Mouse (Mus musculus) midbrain, postnatal 0 days (tissue): ENCODE results near the gene Sytl2. TPM values are rescaled to one million over a fixed set of nuclear protein-coding genes. Genes with fewer than 3 reads are reported as not detected.

ENCODE experiments used
- ATAC-seq: fragments of 200-750 bp; cut with Nextera tagmentation; 2 replicates; pipeline ENCODE4 v1.8.0; 2017; ENCODE audit warnings: moderate number of reproducible peaks, mild to moderate bottlenecking, moderate TSS enrichment, moderate library complexity; ENCODE audit not compliant: low FRiP score
- DNase-seq: peaks from one replicate; pipeline ENCODE4 v3.0.0-alpha.2; 2015; ENCODE audit warnings: low spot score
- H3K27ac ChIP-seq: fragments of 300-500 bp; sonication (generic); 2 replicates; pipeline ENCODE4 v1.5.1; 2014; ENCODE audit warnings: low read depth, mild to moderate bottlenecking, low read length, mixed read lengths
- H3K27me3 ChIP-seq: fragments of 300-500 bp; sonication (generic); 2 replicates; pipeline ENCODE4 v1.6.1; 2014; ENCODE audit warnings: low read length, control low read depth, mixed read lengths; ENCODE audit not compliant: insufficient read depth
- H3K36me3 ChIP-seq: fragments of 300-500 bp; sonication (generic); 2 replicates; pipeline ENCODE4 v1.6.1; 2014; ENCODE audit warnings: low read length, control low read depth, mixed read lengths; ENCODE audit not compliant: insufficient read depth
- H3K4me1 ChIP-seq: fragments of 300-500 bp; sonication (generic); 2 replicates; pipeline ENCODE4 v1.6.1; 2014; ENCODE audit warnings: mild to moderate bottlenecking, control low read depth, antibody characterized with exemption, low read length, mixed read lengths; ENCODE audit not compliant: insufficient read depth
- H3K4me2 ChIP-seq: fragments of 300-500 bp; sonication (generic); 2 replicates; pipeline ENCODE4 v1.6.1; 2014; ENCODE audit warnings: low read depth, mild to moderate bottlenecking, low read length, mixed read lengths; ENCODE audit not compliant: poor library complexity, severe bottlenecking
- H3K4me3 ChIP-seq: fragments of 300-500 bp; sonication (generic); 2 replicates; pipeline ENCODE4 v1.5.1; 2014; ENCODE audit warnings: low read depth, mild to moderate bottlenecking, low read length, moderate library complexity
- H3K9ac ChIP-seq: fragments of 300-500 bp; sonication (generic); replicated peaks from 2 replicates; pipeline ENCODE4 v1.6.1; 2014; ENCODE audit warnings: mild to moderate bottlenecking, low read length, moderate library complexity, mixed read lengths; ENCODE audit not compliant: poor library complexity, severe bottlenecking
- H3K9me3 ChIP-seq: fragments of 300-500 bp; sonication (generic); 2 replicates; pipeline ENCODE4 v1.6.1; 2016; ENCODE audit warnings: low read length, control low read depth
- CTCF ChIP-seq: IDR thresholded peaks from 2 replicates; pipeline ENCODE4 v1.5.1; 2016; ENCODE audit warnings: antibody characterized with exemption, mild to moderate bottlenecking
- WGBS: fragments of 180-500 bp; shearing (Covaris S2); extraction: QIAGEN DNeasy Blood & Tissue Kit; methylation state at CpG from one replicate; pipeline ENCODE4 v1.1.7; 2014; 5-methylcytosine and 5-hydroxymethylcytosine counted together
- polyA plus RNA-seq: library from polyadenylated mRNA; unstranded; fragments of >200 nt; fragmentation: Nextera tagmentation; extraction: Ambion mirVana; gene quantifications from 2 replicates; pipeline ENCODE4 v1.2.1, GENCODE M21; 2015
- total RNA-seq: library from RNA; depleted of rRNA; stranded (reverse); fragments of >200 nt; gene quantifications from 2 replicates; pipeline ENCODE4 v1.2.3, GENCODE M21; 2014

Gene Sytl2
- total and polyA plus RNA-seq, 2 experiments from 2014 or later: 8.7 to 11.0 TPM

GRCm38 (mm10) chr7:90395073-90395472, 93.0 kb downstream of the Sytl2 start:
- H3K4me1 ChIP-seq: no peaks in the 10 kb centered on the region
- WGBS: 56% methylated on average over 4 of the region's 4 CpGs
- H3K27me3 ChIP-seq: no peaks in the 10 kb centered on the region

GRCm38 (mm10) chr7:90395928-90396327, 93.9 kb downstream of the Sytl2 start:
- H3K27ac ChIP-seq: no peak overlapping the region
- ATAC-seq (no peak), DNase-seq (no peak)
- 53% methylated on average over 5 of the region's 5 CpGs for WGBS
- H3K9me3 ChIP-seq: no peaks in the 10 kb centered on the region
- H3K4me2 ChIP-seq: no peak overlapping the region
- no peaks in the 10 kb centered on the region for H3K36me3 ChIP-seq
- no peaks in the 10 kb centered on the region for H3K4me1 ChIP-seq
- no peak overlapping the region for H3K9ac ChIP-seq
- no peak; the same call in 1 of the 2 replicates for TF ChIP-seq CTCF
- H3K4me3 ChIP-seq: no peak overlapping the region
- no peaks in the 10 kb centered on the region for H3K27me3 ChIP-seq

More at GRCm38 (mm10) chr7:90395073-90395472, 93.0 kb downstream of the Sytl2 start:
- no peak overlapping the region for H3K9ac ChIP-seq
- H3K27ac ChIP-seq: no peak overlapping the region
- H3K36me3 ChIP-seq: no peaks in the 10 kb centered on the region
- no peak for TF ChIP-seq CTCF
- H3K4me3 ChIP-seq: no peak overlapping the region
- H3K4me2 ChIP-seq: no peak overlapping the region
- ATAC-seq (no peak), DNase-seq (no peak)
- no peaks in the 10 kb centered on the region for H3K9me3 ChIP-seq

GRCm38 (mm10) chr7:90409934-90410333, 107.9 kb downstream of the Sytl2 start:
- Histone ChIP-seq H3K9me3 (no peaks in the 10 kb centered on the region), H3K9ac (no peak overlapping the region), H3K4me1 (no peaks in the 10 kb centered on the region), H3K36me3 (no peaks in the 10 kb centered on the region), H3K27ac (no peak overlapping the region), H3K27me3 (no peaks in the 10 kb centered on the region), H3K4me3 (no peak overlapping the region), H3K4me2 (no peak overlapping the region)
- peak; percentile 90 for TF ChIP-seq CTCF
- ATAC-seq (no peak), DNase-seq (peak; percentile 66)
- 49% methylated on average over 3 of the region's 3 CpGs for WGBS

- ATAC-seq: peak; percentile 100
Observed at GRCm38 (mm10) chr7:90426020-90427001, 124.3 kb downstream of the Sytl2 start, which contains the start of gene Ccdc89. Gene Ccdc89, plus strand, starts transcription at chr7:90426577.

GRCm38 (mm10) chr7:90427006-90427405, 125.0 kb downstream of the Sytl2 start:
- ATAC-seq (no peak), DNase-seq (no peak)
- no peak for TF ChIP-seq CTCF
- WGBS: 67% methylated on average over 9 of the region's 9 CpGs
- Histone ChIP-seq H3K36me3 (no peaks in the 10 kb centered on the region), H3K4me3 (peak overlapping the region; percentile 39), H3K9me3 (no peaks in the 10 kb centered on the region), H3K27me3 (no peaks in the 10 kb centered on the region), H3K4me2 (peak overlapping the region; percentile 67), H3K9ac (no peak overlapping the region), H3K4me1 (0 out of 2 replicates have a peak, but pooled peaks cover 4% of the 10 kb centered on the region), H3K27ac (no peak overlapping the region)

More at GRCm38 (mm10) chr7:90426020-90427001, 124.3 kb downstream of the Sytl2 start, which contains the start of gene Ccdc89:
- no peaks in the 10 kb centered on the region for H3K27me3 ChIP-seq
- peak within 1 kb of the TSS; percentile 43; the same call in 1 of the 2 replicates for H3K27ac ChIP-seq
- TF ChIP-seq CTCF: no peak
- H3K4me2 ChIP-seq: peak within 1 kb of the TSS; percentile 67
- no peak within 1 kb of the TSS for H3K9ac ChIP-seq
- 16% methylated on average over 29 of the region's 29 CpGs for WGBS
- peak; percentile 96 for DNase-seq
- no peaks in the 10 kb centered on the region for H3K9me3 ChIP-seq
- H3K36me3 ChIP-seq: no peaks in the 10 kb centered on the region
- H3K4me1 ChIP-seq: 0 out of 2 replicates have a peak, but pooled peaks cover 4% of the 10 kb centered on the region
- peak within 1 kb of the TSS; percentile 39 for H3K4me3 ChIP-seq

- Histone ChIP-seq H3K4me3 (no peak overlapping the region), H3K27me3 (no peaks in the 10 kb centered on the region), H3K4me1 (no peaks in the 10 kb centered on the region), H3K36me3 (no peaks in the 10 kb centered on the region), H3K4me2 (no peak overlapping the region), H3K9ac (no peak overlapping the region), H3K9me3 (no peaks in the 10 kb centered on the region), H3K27ac (no peak overlapping the region)
- no peak for TF ChIP-seq CTCF
- no peak for DNase-seq
- no peak for ATAC-seq
Observed at GRCm38 (mm10) chr7:90432221-90432620, 130.2 kb downstream of the Sytl2 start.
